Mouse (Mus musculus): ENCODE results near the gene Olfr1154.

Olfr1154 gene

DNA sequence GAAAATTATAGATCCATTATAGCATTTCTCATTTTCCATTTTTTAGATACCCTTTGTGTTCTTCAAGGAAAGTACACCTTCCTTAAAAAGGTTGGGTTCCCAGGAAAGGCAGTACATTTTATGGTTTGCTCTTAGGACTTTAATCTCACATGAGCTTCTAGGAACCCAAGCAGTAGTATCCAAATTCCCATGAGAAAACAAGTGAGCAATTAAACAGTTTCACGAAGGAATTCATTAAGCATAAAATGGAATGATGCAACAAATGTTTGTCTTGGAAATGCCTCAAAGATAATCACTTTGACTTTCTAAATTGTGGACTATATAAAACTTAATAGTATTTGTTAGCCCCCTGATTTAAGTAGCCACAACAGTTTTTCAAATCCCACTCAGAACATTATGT, at the start of gene Olfr1154:
TSS of gene Olfr1154 (minus strand) at position 101 of the 400 bp plus-strand sequence.
- no peak for DNase-seq (ENCODE audit: low spot score in 2 of 2)

DNA sequence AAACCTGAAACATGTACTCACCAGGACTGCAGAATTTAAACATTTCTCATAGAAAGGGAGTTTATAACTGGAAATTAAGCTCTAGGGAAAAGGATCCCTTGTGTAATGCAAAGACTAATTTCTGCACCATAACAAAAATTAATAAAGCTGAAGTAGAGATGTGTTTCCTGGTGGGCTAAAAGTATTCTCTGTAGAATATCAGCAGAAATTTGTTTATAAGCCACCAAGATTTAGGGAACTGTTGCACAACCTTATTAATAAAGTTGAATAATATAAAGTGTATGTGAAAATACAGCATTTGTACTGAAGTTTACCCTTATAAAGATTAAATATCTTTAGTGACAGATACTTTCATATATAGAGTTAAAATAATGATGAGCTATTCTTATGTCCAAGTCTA, 48.0 kb upstream of the Olfr1154 start, which contains the start of gene Olfr1156:
TSS of gene Olfr1156 (minus strand) at position 101 of the 400 bp plus-strand sequence.
- no peak for DNase-seq (ENCODE audit: low spot score in 2 of 2)

DNA sequence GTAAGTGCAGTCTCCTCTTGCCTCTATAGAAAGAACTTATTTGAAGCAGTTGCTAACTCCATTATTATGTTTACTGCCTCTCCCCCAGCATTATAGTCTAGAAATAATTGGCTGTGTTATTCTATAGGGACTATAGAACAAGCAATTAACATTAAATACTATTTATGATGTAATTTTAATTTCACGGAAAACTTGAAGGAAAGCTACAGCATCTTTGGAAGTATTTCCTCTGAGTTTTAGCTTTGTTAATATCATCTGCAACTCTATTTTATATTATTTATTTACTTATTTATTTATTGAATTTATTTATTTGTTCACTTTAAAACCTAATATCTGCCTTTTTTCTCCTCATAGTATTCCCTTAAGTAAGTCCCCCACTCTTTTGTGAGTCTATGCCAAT, 40.1 kb upstream of the Olfr1154 start, which contains the start of gene Olfr1155:
TSS of gene Olfr1155 (minus strand) at position 101 of the 400 bp plus-strand sequence.
- no peak for DNase-seq (ENCODE audit: low spot score in 2 of 2)

DNA sequence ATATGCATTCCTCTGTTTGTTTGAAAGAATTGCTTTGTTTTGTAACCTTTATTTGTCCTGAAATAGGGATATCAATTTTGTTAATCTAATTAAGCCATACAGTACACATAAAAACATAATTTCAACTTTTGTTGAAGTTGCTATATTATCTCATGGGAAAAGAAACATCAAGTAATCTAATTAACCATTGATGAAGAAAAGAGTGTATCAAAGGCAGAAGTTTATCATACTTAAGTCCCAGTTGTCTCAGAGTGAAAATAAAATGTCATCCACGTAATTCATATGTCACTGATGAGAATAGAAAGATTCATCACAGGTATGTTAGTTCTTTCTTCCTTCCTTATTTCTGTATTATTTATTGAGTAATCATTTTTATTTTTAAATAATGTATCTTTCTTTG, 10.3 kb downstream of the Olfr1154 start, which contains the start of gene Olfr1153:
TSS of gene Olfr1153 (plus strand) at position 301 of the 400 bp plus-strand sequence.
- DNase-seq (ENCODE audit: low spot score in 2 of 2), result no peak

DNA sequence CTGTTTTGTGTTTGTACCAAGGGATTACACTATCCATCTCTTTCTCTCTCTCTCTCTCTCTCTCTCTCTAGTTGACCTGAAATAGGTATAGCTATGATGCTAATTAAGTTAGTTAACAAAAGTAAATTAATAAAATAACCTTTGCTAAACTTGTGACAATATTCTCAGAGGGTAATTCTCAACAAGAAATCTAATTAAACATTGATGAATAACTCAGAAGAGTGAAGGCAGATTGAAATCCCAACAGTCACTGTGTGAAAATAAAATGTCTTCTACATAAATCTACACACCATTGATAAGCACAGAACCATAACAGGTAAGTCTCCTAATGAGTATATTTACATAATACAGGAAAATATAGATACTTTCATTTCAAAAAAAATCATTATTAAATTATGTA, 38.8 kb downstream of the Olfr1154 start, which contains the start of gene Olfr1152:
TSS of gene Olfr1152 (plus strand) at position 301 of the 400 bp plus-strand sequence.
- DNase-seq (ENCODE audit: low spot score in 2 of 2), result no peak

DNA sequence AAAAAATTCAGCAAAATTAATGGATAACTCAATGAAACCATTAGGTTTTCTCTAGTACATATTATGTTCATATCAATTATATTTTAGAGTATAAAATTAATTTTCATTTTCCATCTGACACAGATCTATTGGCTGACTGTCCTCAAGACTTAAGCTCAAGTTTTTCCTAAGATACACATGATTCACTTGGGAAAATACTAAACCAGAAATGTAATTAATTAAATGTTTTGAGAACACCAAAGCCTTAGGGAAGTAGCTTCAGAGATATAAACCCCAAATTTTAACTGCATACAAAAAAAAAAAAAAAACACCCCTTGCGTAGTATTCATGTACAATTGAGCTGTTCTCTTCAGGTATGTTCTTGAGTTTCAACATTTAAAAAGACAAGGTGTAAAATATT, 49.4 kb downstream of the Olfr1154 start, which contains the start of gene Olfr1151:
TSS of gene Olfr1151 (plus strand) at position 301 of the 400 bp plus-strand sequence.
- DNase-seq (ENCODE audit: low spot score in 2 of 2), result no peak

Measured in frontal cortex, postnatal 14 days (tissue).